Mouse (Mus musculus): ENCODE data around the gene Arhgap27.
A peak's percentile ranks its signal among the peaks of the same experiment; 100 is the strongest.

The Arhgap27 gene

GRCm38 (mm10) chr11:103380460-103380859, 17.0 kb upstream of the Arhgap27 start:
- DNase-seq, result no peak

- DNase-seq, result peak in 1 of 2 experiments; percentile 26
Measured at GRCm38 (mm10) chr11:103378341-103378740, 14.8 kb upstream of the Arhgap27 start.

GRCm38 (mm10) chr11:103375772-103376171, 12.3 kb upstream of the Arhgap27 start:
- DNase-seq, result no peak

- peak; percentile 36 to 65 for DNase-seq
Measured at GRCm38 (mm10) chr11:103375258-103375657, 11.8 kb upstream of the Arhgap27 start.

- no peak for DNase-seq
Measured at GRCm38 (mm10) chr11:103373922-103374321, 10.4 kb upstream of the Arhgap27 start.

- no peak for DNase-seq
Measured at GRCm38 (mm10) chr11:103372561-103372960, 9.1 kb upstream of the Arhgap27 start.

- peak; percentile 44 to 54 for DNase-seq
Measured at GRCm38 (mm10) chr11:103372068-103372467, 8.6 kb upstream of the Arhgap27 start.

GRCm38 (mm10) chr11:103371222-103371539, 7.7 kb upstream of the Arhgap27 start:
- DNase-seq, result no peak

GRCm38 (mm10) chr11:103370397-103371221, 7.1 kb upstream of the Arhgap27 start:
- DNase-seq, result no peak

- DNase-seq, result no peak
Measured at GRCm38 (mm10) chr11:103365530-103365929, 2.0 kb upstream of the Arhgap27 start.

GRCm38 (mm10) chr11:103365022-103365421, 1.5 kb upstream of the Arhgap27 start:
- no peak for DNase-seq

- no peak for DNase-seq
Measured at GRCm38 (mm10) chr11:103364335-103364734, 843 bp upstream of the Arhgap27 start.

GRCm38 (mm10) chr11:103362521-103363181, 841 bp downstream of the Arhgap27 start:
- DNase-seq, result peak; percentile 38 to 39

GRCm38 (mm10) chr11:103362054-103362432, 1.4 kb downstream of the Arhgap27 start:
- no peak for DNase-seq

- no peak for DNase-seq
Measured at GRCm38 (mm10) chr11:103361396-103362053, 2.0 kb downstream of the Arhgap27 start.

GRCm38 (mm10) chr11:103360661-103361081, 2.8 kb downstream of the Arhgap27 start:
- DNase-seq, result no peak

GRCm38 (mm10) chr11:103359841-103360641, 3.5 kb downstream of the Arhgap27 start:
- DNase-seq, result peak; percentile 89 to 91

GRCm38 (mm10) chr11:103359122-103359521, 4.4 kb downstream of the Arhgap27 start:
- DNase-seq, result peak; percentile 76 to 82

GRCm38 (mm10) chr11:103358316-103358715, 5.2 kb downstream of the Arhgap27 start:
- DNase-seq, result no peak

- no peak for DNase-seq
Measured at GRCm38 (mm10) chr11:103357710-103358109, 5.8 kb downstream of the Arhgap27 start.

- DNase-seq, result no peak
Measured at GRCm38 (mm10) chr11:103356938-103357670, 6.4 kb downstream of the Arhgap27 start.

- DNase-seq, result no peak
Measured at GRCm38 (mm10) chr11:103356032-103356571, 7.4 kb downstream of the Arhgap27 start.
